Mouse (Mus musculus): Measurements from ENCODE around the gene Tmem163.

GRCm38 (mm10) chr1:127465292-127465691 is 214.1 kb downstream of the Tmem163 start:
- TF ChIP-seq EP300 (IDR thresholded peaks at IDR 0.05; ENCODE audit: low read length) (no peak), CTCF (conservative IDR thresholded peaks at IDR 0.05 in 1 of 2, IDR thresholded peaks at IDR 0.05 in 1 of 2; ENCODE audit: low read depth in 2 of 2, low read length in 2 of 2) (no peak), GABPA (IDR thresholded peaks at IDR 0.05; ENCODE audit: insufficient replicate concordance, low read depth, low read length) (no peak), MYC (IDR thresholded peaks at IDR 0.05; ENCODE audit: low read depth, low read length) (no peak)
